Mouse (Mus musculus) heart, postnatal 14 days (tissue): ENCODE results near the gene Cct7. TPM values are rescaled to one million over a fixed set of nuclear protein-coding genes. Genes with fewer than 3 reads are reported as not detected.

Source experiments
- DNase-seq, 2 experiments: peaks; one replicate each; pipeline ENCODE4 v3.0.0; 2021 to 2022
- intact Hi-C: fragments of 180-260 bp; cut with DNase I; formaldehyde crosslinking; loops from one replicate; pipeline ENCODE4 v1.15.1; 2025
- total RNA-seq, 2 experiments: library from RNA; stranded (reverse); gene quantifications; 2 replicates each; pipeline ENCODE4 v1.2.3; 2021

Cct7 gene
- total RNA-seq, 2 experiments from 2014 or later = 134 to 141 TPM

DNA sequence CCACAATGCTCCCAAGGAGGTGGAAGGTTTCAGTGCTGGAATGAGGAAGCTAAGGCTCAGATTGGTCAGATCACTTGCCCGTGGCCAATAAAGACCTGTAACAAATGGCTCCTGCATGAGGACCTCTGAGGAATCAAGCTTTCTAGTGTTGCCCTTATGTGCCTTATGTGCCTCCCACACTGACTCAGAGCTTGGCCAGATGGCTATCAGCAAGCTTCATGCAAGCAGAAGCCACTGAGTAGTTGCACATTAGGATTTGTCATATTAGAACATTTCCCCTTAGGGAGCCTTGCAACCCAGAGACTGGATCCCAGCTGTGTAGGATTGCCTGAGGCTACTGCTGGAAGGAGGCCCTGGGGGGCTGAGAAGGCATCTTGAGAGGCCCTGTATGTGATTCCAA lies 49.1 kb downstream of the Cct7 start:
- DNase-seq = no peak
- intact Hi-C loops = no loop called here

DNA sequence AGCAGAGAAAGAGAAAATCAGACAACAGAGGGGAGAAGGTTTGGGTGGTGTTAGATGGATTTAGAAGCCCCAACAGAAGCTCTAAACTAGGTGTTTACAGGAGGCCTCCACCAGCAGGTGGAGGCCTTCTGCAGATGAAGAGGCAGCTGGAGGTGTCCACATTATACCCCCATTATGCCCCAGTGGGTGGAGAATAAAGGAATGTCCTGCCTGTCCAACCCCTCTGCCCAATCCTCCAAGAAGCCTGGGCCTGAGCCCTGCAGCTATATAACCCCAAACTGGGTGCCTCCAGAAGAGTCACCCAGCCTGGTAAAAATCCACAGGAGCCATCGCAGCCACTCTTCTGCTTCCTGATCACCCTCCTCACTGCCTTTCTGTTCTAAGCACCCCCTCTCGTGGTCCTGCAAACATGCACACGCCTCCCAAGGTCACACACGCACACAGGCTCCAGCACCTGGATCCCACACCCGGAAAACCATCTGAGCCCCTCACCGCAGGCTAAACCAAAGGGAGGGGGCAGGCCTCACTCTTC lies 50.3 kb downstream of the Cct7 start:
- intact Hi-C loops = no loop called here
- DNase-seq = no peak

DNA sequence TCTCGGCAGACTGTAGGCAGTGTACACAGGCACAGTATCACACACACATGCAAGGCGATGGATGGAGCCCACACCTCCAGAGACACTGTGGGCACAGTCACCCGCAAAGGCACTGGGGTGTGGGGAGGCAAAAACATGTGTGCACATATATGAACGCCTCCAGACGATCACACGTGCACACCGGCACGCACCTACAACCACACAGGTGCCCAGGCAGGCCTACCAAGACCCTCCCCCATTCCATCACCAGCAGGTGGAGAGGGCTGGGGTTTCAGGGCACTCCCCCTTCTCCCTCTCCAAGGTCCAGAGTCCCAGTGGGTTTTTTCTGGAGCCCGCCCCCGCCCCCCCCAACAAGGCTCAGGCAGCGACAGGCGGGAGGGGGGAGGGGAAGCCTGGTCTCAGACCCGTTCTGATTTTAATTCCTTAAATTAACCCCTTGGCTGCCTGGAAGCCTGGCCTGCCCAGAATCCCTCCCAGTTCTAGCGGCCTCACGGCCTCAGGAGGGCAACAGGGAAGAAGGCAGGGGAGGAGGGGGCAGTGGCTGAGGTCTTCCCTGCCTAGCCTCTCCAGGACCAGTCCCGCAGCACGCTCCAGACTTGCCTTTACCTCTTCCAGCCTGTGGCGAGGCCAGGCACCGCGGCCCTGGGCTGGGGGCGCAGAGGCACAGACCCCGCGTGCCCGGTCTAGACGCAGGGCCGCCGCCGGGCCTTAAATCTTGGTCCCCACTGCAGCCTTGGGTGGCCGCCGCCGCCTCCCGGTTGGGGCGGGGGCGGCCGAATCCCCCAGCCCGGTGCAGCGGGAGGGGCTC lies 51.0 kb downstream of the Cct7 start:
- DNase-seq = no peak
- intact Hi-C loops = no loop called here

DNA sequence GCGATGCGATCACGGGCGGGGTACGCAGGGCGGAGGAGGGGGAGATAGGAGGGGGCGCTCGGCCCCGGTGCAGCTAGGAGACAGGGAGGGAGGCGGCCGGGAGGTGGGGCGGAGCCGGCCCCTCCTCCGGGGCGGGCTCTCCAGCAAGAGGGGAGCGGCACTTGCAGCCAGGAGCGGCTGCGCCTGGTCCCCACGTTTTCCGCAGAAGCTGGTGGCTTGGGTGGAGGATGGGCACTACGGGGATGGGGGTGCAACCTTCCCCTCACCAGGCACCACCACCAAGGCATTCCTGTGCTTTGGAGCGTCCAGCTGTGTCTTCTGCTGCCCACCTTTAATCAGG lies 51.6 kb downstream of the Cct7 start, which contains the start of gene Fbxo41:
Gene Fbxo41 (minus strand): TSS at position 84 of the 340 bp plus-strand sequence.
- intact Hi-C loops = no loop called here
- no peak for DNase-seq

DNA sequence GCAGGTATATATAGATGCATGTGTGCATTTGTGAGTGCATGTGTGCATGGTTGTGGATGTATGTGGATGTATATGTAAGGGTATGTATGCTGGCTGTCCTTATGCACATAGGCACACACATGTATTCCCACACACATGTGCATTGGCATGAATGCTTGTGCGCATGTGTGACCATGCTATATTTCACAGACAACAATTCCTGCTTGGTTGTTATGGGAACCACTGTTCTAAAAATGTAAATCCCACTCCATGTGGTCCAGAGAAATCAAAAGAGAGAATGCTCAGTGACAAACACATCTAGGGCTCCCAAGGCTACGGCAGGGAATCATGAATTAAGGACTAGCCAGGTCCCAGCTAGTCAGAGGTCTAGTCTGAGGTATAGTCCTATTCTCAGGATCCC lies 53.6 kb downstream of the Cct7 start:
- intact Hi-C loops = no loop called here
- DNase-seq = no peak

DNA sequence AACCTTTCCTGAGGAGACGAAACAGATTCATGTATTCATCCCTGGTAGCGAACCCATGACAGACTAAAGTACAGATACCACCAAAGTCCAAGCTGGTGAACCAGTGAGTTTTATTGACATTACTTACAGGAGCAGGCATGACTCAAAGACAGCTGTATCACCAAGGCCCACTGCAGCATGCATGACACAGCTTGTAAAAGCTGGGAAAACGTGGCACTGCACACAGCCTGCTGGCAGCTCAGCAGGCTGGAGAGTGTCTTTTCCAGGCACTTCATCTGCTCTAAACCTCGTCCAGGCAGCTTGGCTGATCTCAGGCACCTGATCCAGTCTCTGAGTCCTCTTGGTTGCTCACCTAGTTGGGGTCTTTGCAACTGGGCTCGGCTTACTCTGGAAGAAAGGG lies 57.3 kb downstream of the Cct7 start:
- no peak for DNase-seq
- intact Hi-C loops = no loop called here

DNA sequence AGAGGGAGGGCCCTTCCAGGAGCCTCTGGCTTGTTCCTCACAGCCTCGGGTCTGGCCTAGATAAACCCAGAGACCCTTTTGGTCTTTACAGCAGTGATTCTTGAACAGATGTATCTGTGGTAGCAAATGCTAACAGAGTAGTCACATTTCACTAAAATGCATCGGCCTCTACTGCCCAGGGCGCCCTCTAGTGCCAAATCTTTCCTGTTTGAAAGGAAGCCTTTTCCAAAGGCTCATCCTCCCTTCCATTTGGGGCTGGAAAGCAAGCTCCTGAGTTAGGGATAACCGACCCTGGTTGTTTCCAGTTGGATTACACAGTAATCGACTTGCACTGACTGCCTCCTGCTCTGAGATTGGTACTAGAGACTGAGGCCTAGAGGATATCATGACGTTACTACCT lies 59.2 kb downstream of the Cct7 start:
- intact Hi-C loops = no loop called here
- peak; percentile 6 to 27 for DNase-seq

DNA sequence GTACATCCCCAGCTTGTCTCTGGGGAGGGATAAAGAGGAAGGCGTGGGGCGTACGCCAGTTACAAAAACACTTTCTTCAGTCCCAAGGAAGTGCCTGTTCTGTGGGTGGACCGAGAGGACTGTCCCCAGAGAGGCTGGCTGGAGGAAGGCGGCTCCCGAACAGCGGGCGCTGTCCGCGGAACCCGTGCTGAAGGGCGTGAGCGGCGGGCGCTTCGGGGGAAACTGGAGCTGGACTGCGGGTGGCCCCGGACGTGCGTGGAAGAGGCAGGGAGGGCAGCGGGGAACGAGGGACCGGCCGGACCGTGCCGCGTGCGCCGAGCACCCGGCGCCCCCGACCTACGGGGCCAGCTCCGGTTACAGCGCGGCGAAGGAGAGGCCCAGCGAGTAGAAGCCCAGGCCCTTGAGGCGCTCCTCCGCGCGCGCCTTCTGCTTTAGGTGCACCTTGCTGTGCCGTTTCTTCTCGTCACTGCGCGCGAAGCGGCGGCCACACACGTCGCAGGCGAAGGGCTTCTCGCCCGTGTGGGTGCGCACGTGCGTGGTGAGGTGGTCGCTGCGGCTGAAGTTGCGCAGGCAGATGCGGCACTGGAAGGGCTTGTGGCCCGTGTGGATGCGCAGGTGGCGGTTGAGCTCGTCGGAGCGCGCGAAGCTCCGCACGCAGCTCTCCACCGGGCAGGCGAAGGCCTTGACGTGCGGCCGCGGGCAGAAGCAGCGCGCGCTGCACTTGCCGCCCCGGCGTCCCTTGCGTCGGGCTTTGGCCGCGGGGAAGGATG lies 60.2 kb downstream of the Cct7 start:
- intact Hi-C loops = no loop called here
- peak; percentile 59 to 77 for DNase-seq

DNA sequence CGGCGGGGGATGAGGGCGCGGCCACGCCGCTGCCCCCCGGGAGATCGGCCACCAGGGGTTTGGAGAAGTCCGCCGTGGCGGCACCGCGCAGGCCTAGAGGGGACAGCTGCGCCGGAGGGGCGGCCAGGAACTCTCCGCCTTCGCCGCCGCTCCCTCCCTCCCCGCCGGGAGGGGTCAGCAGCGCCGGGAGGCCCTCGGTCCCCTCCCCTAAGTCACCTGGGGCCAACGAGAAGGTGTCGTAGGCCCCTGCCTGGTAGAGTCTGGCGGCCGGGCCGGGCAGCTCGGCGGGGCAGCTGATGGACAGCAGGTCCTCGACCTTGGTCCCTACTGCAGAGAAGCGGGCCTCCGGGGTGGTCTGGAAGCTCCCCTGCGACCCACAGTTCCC lies 60.7 kb downstream of the Cct7 start:
- intact Hi-C loops = no loop called here

DNA sequence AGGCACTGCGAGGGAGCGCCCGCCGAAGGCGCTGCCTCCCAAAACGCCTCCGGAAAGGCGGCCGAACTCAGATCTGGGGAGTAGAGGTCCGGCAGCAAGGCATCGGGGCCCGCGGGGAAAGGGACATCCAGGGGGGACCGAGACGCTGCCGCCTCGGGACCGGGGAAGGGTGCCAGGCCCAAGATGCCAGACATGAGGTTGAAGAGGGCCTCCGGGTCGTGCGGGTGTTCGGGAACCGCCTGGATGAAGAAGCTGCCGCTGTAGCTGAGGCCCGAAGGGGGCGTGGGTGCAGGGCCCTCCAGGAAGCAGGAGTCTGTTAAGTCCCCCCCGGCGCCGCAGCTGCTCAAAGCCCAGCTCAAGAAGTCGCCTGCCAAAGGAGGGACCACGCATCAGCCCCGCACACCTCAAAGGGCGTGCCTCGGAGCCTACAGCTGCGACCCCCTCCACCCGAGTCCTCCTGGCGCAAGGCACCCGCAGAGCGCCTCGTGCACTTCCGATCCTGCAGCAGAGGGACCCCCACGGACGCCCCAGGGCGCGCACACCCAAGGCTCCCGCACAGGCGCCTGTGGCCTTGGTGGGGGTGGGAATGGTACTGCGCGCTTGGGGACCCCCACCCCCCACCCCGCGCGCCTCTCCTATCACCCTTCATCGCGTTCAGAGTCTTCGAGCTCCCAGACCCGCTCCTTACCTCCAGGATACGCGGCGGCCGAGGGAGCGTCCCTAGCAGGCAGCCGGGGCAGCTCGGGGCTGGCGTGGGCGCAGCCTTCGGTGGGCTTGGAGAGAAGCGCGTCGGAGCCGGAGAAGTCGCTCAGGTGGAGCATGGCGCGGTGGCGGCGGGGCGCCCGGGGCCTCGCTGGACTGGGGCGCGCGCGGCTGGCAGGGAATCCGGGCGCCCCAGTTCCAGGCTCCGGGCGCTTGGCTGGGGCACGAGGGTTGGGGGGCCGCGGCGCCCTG lies 61.5 kb downstream of the Cct7 start:
- peak in 1 of 2 experiments; percentile 2 for DNase-seq
- intact Hi-C loops = no loop called here

More for the DNA sequence above, 60.7 kb downstream of the Cct7 start:
- peak in 1 of 2 experiments; percentile 2 for DNase-seq

DNA sequence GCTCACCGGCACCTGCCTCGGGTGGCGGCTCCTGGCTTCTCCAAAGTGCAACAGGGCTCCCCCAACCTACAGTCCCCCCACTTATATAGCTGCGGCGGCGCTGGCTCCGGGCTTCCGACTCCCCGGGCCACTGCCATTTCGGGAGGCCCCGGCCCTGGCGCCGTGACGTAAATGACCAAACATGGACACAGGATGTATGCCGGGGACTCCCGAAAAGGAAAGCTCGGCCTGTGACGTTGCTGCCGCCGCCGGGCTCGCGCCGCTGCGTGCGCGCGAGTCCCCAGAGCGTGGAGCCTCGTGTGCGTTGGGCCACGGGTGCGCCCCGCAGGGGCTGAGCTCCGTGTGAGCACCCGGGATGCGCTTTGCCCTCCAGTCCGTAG lies 62.2 kb downstream of the Cct7 start, which contains the start of gene Egr4:
Gene Egr4 (minus strand): TSS at position 59 of the 380 bp plus-strand sequence.
- intact Hi-C loops = no loop called here
- DNase-seq = peak; percentile 12 to 28

DNA sequence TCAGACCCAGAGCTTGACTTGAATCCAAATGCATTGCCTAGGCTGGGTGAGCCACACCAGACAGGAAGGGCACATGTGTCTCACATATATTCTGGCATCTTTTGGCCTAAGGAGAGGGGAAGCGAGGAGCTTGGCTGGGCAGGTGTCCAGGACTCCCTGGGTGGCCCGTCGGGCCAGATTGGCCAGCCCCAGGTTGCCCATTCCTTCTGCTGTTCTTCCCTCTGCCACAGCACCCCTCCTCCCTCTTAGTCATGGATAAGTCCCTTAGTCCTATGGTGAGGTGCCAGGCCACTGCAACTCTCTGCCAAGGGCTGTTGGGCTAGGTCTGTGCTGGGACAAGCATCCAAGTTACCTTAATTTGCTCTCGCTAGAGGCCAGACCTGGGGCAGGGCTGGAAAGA lies 64.6 kb downstream of the Cct7 start:
- intact Hi-C loops = no loop called here
- DNase-seq = no peak

Other genes starting within 250 kb of the Cct7 start
- 1 to 10 TPM; 3.9 to 5.7 TPM for gene Sfxn5, start 118.1 kb upstream of the Cct7 start, total RNA-seq
- gene Rab11fip5, start 76.9 kb upstream of the Cct7 start, total RNA-seq = 10 to 100 TPM; 53.9 to 54.0 TPM
- gene Noto, start 27.6 kb upstream of the Cct7 start, total RNA-seq = not detected
- gene Smyd5, start 19.5 kb upstream of the Cct7 start, total RNA-seq = 1 to 10 TPM; 5.1 to 6.6 TPM
- gene Pradc1, start 456 bp downstream of the Cct7 start, total RNA-seq = 10 to 100 TPM; 14.3 to 15.5 TPM
- gene Fbxo41, start 51.5 kb downstream of the Cct7 start, total RNA-seq = not detected
- gene Egr4, start 62.1 kb downstream of the Cct7 start, total RNA-seq = not detected
- gene Alms1, start 136.0 kb downstream of the Cct7 start, total RNA-seq = 1 to 10 TPM; 2.4 to 2.6 TPM